Mouse (Mus musculus) midbrain, embryonic 14.5 days (tissue): ENCODE data around the gene Nanos2. TPM values are rescaled to one million over a fixed set of nuclear protein-coding genes. Genes with fewer than 3 reads are reported as not detected.

Experiments
- ATAC-seq: fragments of 200-750 bp; cut with Nextera tagmentation; 2 replicates; pipeline ENCODE4 v1.8.0; 2017; ENCODE audit warnings: moderate number of reproducible peaks, moderate library complexity; ENCODE audit not compliant: low FRiP score, low TSS enrichment
- DNase-seq: peaks from one replicate; pipeline ENCODE4 v3.0.0-alpha.2; 2015
- H3K27ac ChIP-seq: fragments of 300-500 bp; sonication (generic); replicated peaks from 2 replicates; pipeline ENCODE4 v1.5.1; 2014; ENCODE audit warnings: mild to moderate bottlenecking, low read depth, low read length, moderate library complexity
- H3K27me3 ChIP-seq: fragments of 300-500 bp; sonication (generic); 2 replicates; pipeline ENCODE4 v1.6.1; 2014; ENCODE audit warnings: low read length, control low read depth, mixed read lengths; ENCODE audit not compliant: control insufficient read depth, insufficient read depth
- H3K36me3 ChIP-seq: fragments of 300-500 bp; sonication (generic); 2 replicates; pipeline ENCODE4 v1.6.1; 2014; ENCODE audit warnings: low read length, control low read depth; ENCODE audit not compliant: control insufficient read depth, insufficient read depth
- H3K4me1 ChIP-seq: fragments of 300-500 bp; sonication (generic); 2 replicates; pipeline ENCODE4 v1.6.1; 2014; ENCODE audit warnings: mild to moderate bottlenecking, antibody characterized with exemption, low read length, control low read depth; ENCODE audit not compliant: control insufficient read depth, insufficient read depth
- H3K4me2 ChIP-seq: fragments of 300-500 bp; sonication (generic); 2 replicates; pipeline ENCODE4 v1.6.1; 2014; ENCODE audit warnings: mild to moderate bottlenecking, low read length, moderate library complexity
- H3K4me3 ChIP-seq: fragments of 300-500 bp; sonication (generic); replicated peaks from 2 replicates; pipeline ENCODE4 v1.5.1; 2014; ENCODE audit warnings: low read depth, low read length
- H3K9ac ChIP-seq: fragments of 300-500 bp; sonication (generic); replicated peaks from 2 replicates; pipeline ENCODE4 v1.6.1; 2014; ENCODE audit warnings: mild to moderate bottlenecking, low read length, moderate library complexity
- H3K9me3 ChIP-seq: fragments of 300-500 bp; sonication (generic); 2 replicates; pipeline ENCODE4 v1.6.1; 2016; ENCODE audit warnings: low read length, control low read depth, mixed read lengths; ENCODE audit not compliant: control insufficient read depth
- WGBS: fragments of 180-500 bp; shearing (Covaris S2); extraction: QIAGEN DNeasy Blood & Tissue Kit; methylation state at CpG from one replicate; pipeline ENCODE4 v1.1.7; 2014; 5-methylcytosine and 5-hydroxymethylcytosine counted together
- polyA plus RNA-seq: library from polyadenylated mRNA; unstranded; fragments of >200 nt; fragmentation: Nextera tagmentation; extraction: Ambion mirVana; gene quantifications from 2 replicates; pipeline ENCODE4 v1.2.1, GENCODE M21; 2014

Nanos2 gene
- polyA plus RNA-seq, 1 experiment from 2014 or later: 0.58 TPM

GRCm38 (mm10) chr7:18958384-18958766, 28.8 kb upstream of the Nanos2 start:
- H3K4me3 ChIP-seq: peak overlapping the region; percentile 24
- H3K27me3 ChIP-seq: no peaks in the 10 kb centered on the region
- peaks cover 47% of the 10 kb centered on the region for H3K4me1 ChIP-seq
- H3K9ac ChIP-seq: peak overlapping the region; percentile 51
- H3K27ac ChIP-seq: peak overlapping the region; percentile 74
- H3K36me3 ChIP-seq: peaks cover 45% of the 10 kb centered on the region
- 8% methylated on average over 21 of the region's 21 CpGs for WGBS
- DNase-seq (no peak), ATAC-seq (no peak)
- no peaks in the 10 kb centered on the region for H3K9me3 ChIP-seq
- peak overlapping the region; percentile 55 for H3K4me2 ChIP-seq

- WGBS: 69% methylated on average over 8 of the region's 8 CpGs
- no peak overlapping the region for H3K9ac ChIP-seq
- ATAC-seq (no peak), DNase-seq (no peak)
- no peak overlapping the region for H3K4me3 ChIP-seq
- peaks cover 57% of the 10 kb centered on the region for H3K4me1 ChIP-seq
- no peak overlapping the region; the same call in 1 of the 2 replicates for H3K27ac ChIP-seq
- no peaks in the 10 kb centered on the region for H3K27me3 ChIP-seq
- no peak overlapping the region for H3K4me2 ChIP-seq
- peaks cover 38% of the 10 kb centered on the region for H3K36me3 ChIP-seq
- H3K9me3 ChIP-seq: no peaks in the 10 kb centered on the region
These were observed 27.8 kb upstream of the Nanos2 start for GRCm38 (mm10) chr7:18959446-18959845.

GRCm38 (mm10) chr7:18962171-18962792, 24.9 kb upstream of the Nanos2 start:
- Histone ChIP-seq H3K4me3 (peak overlapping the region; percentile 19), H3K4me2 (peak overlapping the region; percentile 56), H3K27ac (peak overlapping the region; percentile 32; the same call in 1 of the 2 replicates), H3K36me3 (peaks cover 23% of the 10 kb centered on the region), H3K4me1 (peaks cover 56% of the 10 kb centered on the region), H3K9ac (peak overlapping the region; percentile 47), H3K27me3 (no peaks in the 10 kb centered on the region), H3K9me3 (no peaks in the 10 kb centered on the region)
- ATAC-seq (no peak), DNase-seq (peak; percentile 57)
- WGBS: 1% methylated on average over 17 of the region's 17 CpGs

- H3K27ac ChIP-seq: peak overlapping the region; percentile 32; the same call in 1 of the 2 replicates
- peaks cover 18% of the 10 kb centered on the region for H3K36me3 ChIP-seq
- no peak for ATAC-seq
- peak overlapping the region; percentile 19 for H3K4me3 ChIP-seq
- peak overlapping the region; percentile 56 for H3K4me2 ChIP-seq
- H3K9ac ChIP-seq: peak overlapping the region; percentile 47
- 2% methylated on average over 20 of the region's 20 CpGs for WGBS
- H3K27me3 ChIP-seq: no peaks in the 10 kb centered on the region
- peaks cover 51% of the 10 kb centered on the region for H3K4me1 ChIP-seq
- no peaks in the 10 kb centered on the region for H3K9me3 ChIP-seq
- peak; percentile 50 for DNase-seq
These were observed 24.4 kb upstream of the Nanos2 start for GRCm38 (mm10) chr7:18962795-18963194.

GRCm38 (mm10) chr7:18963294-18963843, 23.8 kb upstream of the Nanos2 start:
- Histone ChIP-seq H3K9me3 (no peaks in the 10 kb centered on the region), H3K27me3 (no peaks in the 10 kb centered on the region), H3K4me1 (peaks cover 46% of the 10 kb centered on the region), H3K27ac (no peak overlapping the region), H3K36me3 (peaks cover 12% of the 10 kb centered on the region), H3K4me2 (peak overlapping the region; percentile 56), H3K4me3 (0 out of 2 replicates have a peak overlapping the region, but pooled peaks have one; percentile 19), H3K9ac (no peak overlapping the region)
- no peak for ATAC-seq
- DNase-seq: no peak
- 2% methylated on average over 19 of the region's 19 CpGs for WGBS

- H3K27ac ChIP-seq: no peak overlapping the region
- H3K9ac ChIP-seq: no peak overlapping the region
- ATAC-seq: no peak
- no peaks in the 10 kb centered on the region for H3K9me3 ChIP-seq
- H3K27me3 ChIP-seq: no peaks in the 10 kb centered on the region
- H3K4me2 ChIP-seq: no peak overlapping the region
- WGBS: 88% methylated on average over 5 of the region's 5 CpGs
- peaks cover 42% of the 10 kb centered on the region for H3K4me1 ChIP-seq
- H3K36me3 ChIP-seq: 0 out of 2 replicates have a peak, but pooled peaks cover 3% of the 10 kb centered on the region
- no peak overlapping the region for H3K4me3 ChIP-seq
- no peak for DNase-seq
These were observed 21.9 kb upstream of the Nanos2 start for GRCm38 (mm10) chr7:18965312-18965711.

- no peaks in the 10 kb centered on the region for H3K27me3 ChIP-seq
- H3K4me1 ChIP-seq: peaks cover 19% of the 10 kb centered on the region
- H3K27ac ChIP-seq: no peak overlapping the region
- no peak overlapping the region for H3K9ac ChIP-seq
- no peak overlapping the region for H3K4me3 ChIP-seq
- H3K36me3 ChIP-seq: 0 out of 2 replicates have a peak, but pooled peaks cover 3% of the 10 kb centered on the region
- peak; percentile 64 for DNase-seq
- no peak overlapping the region for H3K4me2 ChIP-seq
- H3K9me3 ChIP-seq: no peaks in the 10 kb centered on the region
- peak; percentile 32 for ATAC-seq
- 15% methylated on average over 8 of the region's 8 CpGs for WGBS
These were observed 19.6 kb upstream of the Nanos2 start for GRCm38 (mm10) chr7:18967603-18968002.

- no peaks in the 10 kb centered on the region for H3K4me1 ChIP-seq
- H3K27me3 ChIP-seq: no peaks in the 10 kb centered on the region
- WGBS: 88% methylated on average over 3 of the region's 3 CpGs
- no peak for DNase-seq
- no peak overlapping the region for H3K4me2 ChIP-seq
- ATAC-seq: no peak
- H3K4me3 ChIP-seq: no peak overlapping the region
- no peaks in the 10 kb centered on the region for H3K36me3 ChIP-seq
- H3K27ac ChIP-seq: no peak overlapping the region
- no peaks in the 10 kb centered on the region for H3K9me3 ChIP-seq
- H3K9ac ChIP-seq: no peak overlapping the region
These were observed 16.2 kb upstream of the Nanos2 start for GRCm38 (mm10) chr7:18970956-18971355.

- Histone ChIP-seq H3K27me3 (no peaks in the 10 kb centered on the region), H3K27ac (no peak overlapping the region), H3K36me3 (no peaks in the 10 kb centered on the region), H3K9ac (no peak overlapping the region), H3K4me3 (no peak overlapping the region), H3K9me3 (no peaks in the 10 kb centered on the region), H3K4me2 (no peak overlapping the region), H3K4me1 (no peaks in the 10 kb centered on the region)
- ATAC-seq (no peak), DNase-seq (no peak)
- WGBS: 91% methylated on average over 9 of the region's 9 CpGs
These were observed 8.8 kb upstream of the Nanos2 start for GRCm38 (mm10) chr7:18978381-18978780.
